Mouse (Mus musculus): ENCODE measurements around the gene Tmcc3. TPM values are rescaled to one million over a fixed set of nuclear protein-coding genes. Genes with fewer than 3 reads are reported as not detected.
"Not testable (repeated sequence)": the region's sequence is repeated elsewhere in the genome, so short reads cannot be mapped to it uniquely, and the experiment has no call there.

Tmcc3 gene
- polyA plus RNA-seq, 1 experiment from 2014 or later, result 5.3 TPM

DNA sequence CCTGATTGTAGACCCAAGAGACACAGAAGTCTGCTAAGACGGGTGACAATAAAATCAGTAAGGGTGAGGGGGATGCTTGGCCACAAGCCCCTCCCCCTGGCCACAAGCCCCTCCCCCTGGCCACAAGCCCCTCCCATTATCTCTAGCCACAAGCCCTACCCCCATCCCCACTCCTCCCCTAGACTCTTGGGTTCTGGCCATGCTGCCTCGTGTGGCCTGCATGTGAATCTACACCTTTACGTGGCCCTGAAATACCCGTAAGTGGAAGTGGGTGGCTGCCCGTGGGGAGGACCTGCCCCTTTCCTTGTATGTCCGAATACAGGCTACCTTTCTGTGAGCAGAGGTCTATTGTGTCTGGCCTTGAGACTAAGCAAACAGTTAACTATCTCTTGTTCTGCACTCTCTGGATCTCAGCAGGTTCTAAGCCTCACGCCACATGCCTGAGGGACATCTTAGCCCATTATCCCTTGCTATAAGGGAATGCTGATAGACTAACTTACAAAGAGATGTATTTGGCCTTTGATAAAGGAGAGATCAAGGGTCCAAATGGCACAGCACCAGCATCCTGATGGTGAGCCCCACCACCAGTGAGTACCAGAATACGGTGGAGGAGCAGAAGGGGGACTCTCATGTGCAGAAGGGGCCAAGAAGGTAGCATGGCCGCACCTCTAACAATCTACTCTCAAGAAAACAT is 260.3 kb downstream of the Tmcc3 start:
- WGBS, result 83% methylated on average over 9 of the region's 9 CpGs

DNA sequence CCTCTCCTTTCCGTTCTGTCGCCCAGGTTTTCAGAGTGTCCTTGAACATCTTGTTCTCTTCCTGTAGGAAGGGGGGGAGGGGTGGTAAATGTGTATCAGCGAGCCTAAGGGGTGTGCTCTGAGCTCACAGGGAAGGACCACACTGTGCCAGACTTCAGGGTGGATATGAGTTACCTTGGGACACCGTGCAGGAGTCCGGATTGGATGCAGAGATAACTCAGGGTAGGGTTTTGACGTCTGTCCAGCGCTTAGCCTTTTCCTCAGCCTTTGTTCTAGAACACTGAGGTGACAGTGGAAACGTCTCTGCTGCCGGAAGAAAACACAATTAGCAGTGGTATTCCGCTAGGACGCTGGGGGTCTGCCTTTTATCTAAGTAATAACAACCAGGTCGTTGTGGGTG is 261.0 kb downstream of the Tmcc3 start:
- Histone ChIP-seq H3K4me2 (no peak overlapping the region), H3K9ac (no peak overlapping the region), H3K9me3 (no peaks in the 10 kb centered on the region), H3K27me3 (no peaks in the 10 kb centered on the region), H3K27ac (no peak overlapping the region), H3K4me3 (replicated peaks) (no peak overlapping the region), H3K36me3 (replicated peaks) (no peaks in the 10 kb centered on the region), H3K4me1 (0 out of 2 replicates have a peak, but pooled peaks cover 4% of the 10 kb centered on the region)
- 70% methylated on average over 12 of the region's 12 CpGs for WGBS
- ATAC-seq (ENCODE audit: low FRiP score), result no peak

More for the DNA sequence above, 260.3 kb downstream of the Tmcc3 start:
- Histone ChIP-seq H3K4me3 (replicated peaks) (no peak overlapping the region), H3K4me1 (0 out of 2 replicates have a peak, but pooled peaks cover 4% of the 10 kb centered on the region), H3K9me3 (no peaks in the 10 kb centered on the region), H3K27me3 (no peaks in the 10 kb centered on the region), H3K27ac (no peak overlapping the region), H3K9ac (no peak overlapping the region), H3K36me3 (replicated peaks) (no peaks in the 10 kb centered on the region), H3K4me2 (no peak overlapping the region)
- no peak for ATAC-seq (ENCODE audit: low FRiP score)

DNA sequence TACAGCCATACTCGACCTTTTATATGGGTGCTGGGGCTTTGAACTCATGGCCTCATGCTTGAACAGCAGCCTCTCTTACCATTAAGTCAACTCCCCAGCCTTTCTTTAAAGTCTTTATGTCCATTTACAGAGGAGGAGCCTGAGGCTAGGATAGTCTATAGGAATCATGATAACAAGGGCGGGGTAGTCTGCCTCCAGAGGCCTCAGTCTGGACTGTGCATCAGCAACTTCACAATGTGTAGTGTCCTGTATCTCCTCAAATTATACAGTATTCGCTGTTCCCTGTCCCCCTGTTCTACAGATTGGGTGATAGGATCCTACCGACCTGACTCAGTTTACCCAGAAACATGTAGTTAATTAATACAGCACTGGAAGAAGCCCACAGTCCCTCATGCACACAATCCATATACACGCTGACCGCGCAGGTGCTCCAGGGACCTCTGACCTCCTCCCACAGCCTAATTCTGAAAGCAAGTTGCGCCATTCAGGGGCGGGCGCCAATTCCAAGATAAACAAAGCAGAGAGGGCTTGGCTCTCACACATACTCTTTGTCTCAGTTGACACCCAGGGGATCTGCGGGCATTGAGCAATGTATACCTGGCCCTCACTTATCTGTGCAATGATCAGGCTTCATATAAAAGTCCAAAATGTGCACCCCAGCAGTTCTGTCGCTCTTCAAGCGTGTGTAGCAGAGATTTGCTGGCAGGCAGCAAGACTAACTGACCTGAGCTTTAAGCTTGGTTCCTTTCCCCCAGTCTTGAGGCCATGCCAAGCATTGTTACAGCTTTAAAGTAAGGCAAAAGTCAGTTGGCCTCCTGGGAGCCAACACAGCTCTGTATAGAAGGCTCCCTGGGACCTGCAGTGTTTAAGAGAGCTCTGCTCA is 262.9 kb downstream of the Tmcc3 start:
- H3K4me3 ChIP-seq (replicated peaks), result no peak overlapping the region
- no peaks in the 10 kb centered on the region for H3K27me3 ChIP-seq
- ATAC-seq (ENCODE audit: low FRiP score), result no peak
- H3K36me3 ChIP-seq (replicated peaks), result no peaks in the 10 kb centered on the region
- no peak overlapping the region for H3K27ac ChIP-seq
- no peak overlapping the region for H3K4me2 ChIP-seq
- 86% methylated on average over 13 of the region's 13 CpGs for WGBS
- 0 out of 2 replicates have a peak, but pooled peaks cover 4% of the 10 kb centered on the region for H3K4me1 ChIP-seq
- no peaks in the 10 kb centered on the region for H3K9me3 ChIP-seq
- H3K9ac ChIP-seq, result no peak overlapping the region

DNA sequence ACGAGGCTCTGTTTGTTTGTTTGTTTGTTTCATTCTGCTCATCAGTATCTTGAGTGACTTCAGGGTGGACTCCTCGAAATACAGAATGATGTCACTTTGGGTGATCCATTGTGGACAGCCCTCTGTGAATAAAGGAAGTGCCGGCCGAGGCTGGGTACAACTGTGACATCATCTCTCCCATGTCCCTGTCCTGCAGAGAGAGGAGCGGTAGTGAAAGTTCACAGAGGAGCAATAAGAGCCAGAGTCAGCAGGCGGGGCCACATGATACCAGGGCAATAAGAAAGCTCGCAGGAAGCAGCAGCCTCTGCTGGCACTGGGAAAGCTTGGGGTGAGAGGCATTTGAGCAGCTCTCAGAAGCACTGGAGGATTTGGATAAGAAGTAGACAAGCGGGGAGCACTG is 264.2 kb downstream of the Tmcc3 start:
- no peak overlapping the region for H3K4me2 ChIP-seq
- no peak for ATAC-seq (ENCODE audit: low FRiP score)
- no peak overlapping the region for H3K9ac ChIP-seq
- H3K27ac ChIP-seq, result no peak overlapping the region
- H3K9me3 ChIP-seq, result no peaks in the 10 kb centered on the region
- H3K36me3 ChIP-seq (replicated peaks), result no peaks in the 10 kb centered on the region
- WGBS, result 58% methylated on average over 8 of the region's 8 CpGs
- H3K4me1 ChIP-seq, result 0 out of 2 replicates have a peak, but pooled peaks cover 4% of the 10 kb centered on the region
- H3K27me3 ChIP-seq, result no peaks in the 10 kb centered on the region
- no peak overlapping the region for H3K4me3 ChIP-seq (replicated peaks)

DNA sequence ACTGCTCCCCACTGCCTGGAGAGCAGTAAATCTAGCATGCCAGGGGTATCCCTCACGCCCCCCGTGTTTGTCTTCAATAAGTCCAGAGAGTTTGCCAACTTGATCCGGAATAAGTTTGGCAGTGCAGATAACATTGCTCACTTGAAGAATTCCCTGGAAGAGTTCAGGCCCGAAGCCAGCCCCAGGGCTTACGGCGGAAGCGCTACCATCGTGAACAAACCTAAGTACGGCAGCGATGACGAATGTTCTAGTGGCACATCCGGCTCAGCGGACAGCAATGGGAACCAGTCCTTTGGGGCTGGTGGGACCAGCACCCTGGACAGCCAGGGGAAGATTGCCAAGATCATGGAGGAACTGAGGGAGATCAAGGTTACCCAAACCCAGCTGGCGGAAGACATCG is 267.1 kb downstream of the Tmcc3 start:
- Histone ChIP-seq H3K36me3 (replicated peaks) (no peaks in the 10 kb centered on the region), H3K9me3 (peaks cover 5% of the 10 kb centered on the region; the same call in 1 of the 2 replicates), H3K4me1 (peaks cover 4% of the 10 kb centered on the region; the same call in 1 of the 2 replicates), H3K4me3 (replicated peaks) (no peak overlapping the region), H3K4me2 (no peak overlapping the region), H3K27me3 (no peaks in the 10 kb centered on the region), H3K27ac (no peak overlapping the region), H3K9ac (no peak overlapping the region)
- no peak for ATAC-seq (ENCODE audit: low FRiP score)
- WGBS, result 96% methylated on average over 15 of the region's 15 CpGs

DNA sequence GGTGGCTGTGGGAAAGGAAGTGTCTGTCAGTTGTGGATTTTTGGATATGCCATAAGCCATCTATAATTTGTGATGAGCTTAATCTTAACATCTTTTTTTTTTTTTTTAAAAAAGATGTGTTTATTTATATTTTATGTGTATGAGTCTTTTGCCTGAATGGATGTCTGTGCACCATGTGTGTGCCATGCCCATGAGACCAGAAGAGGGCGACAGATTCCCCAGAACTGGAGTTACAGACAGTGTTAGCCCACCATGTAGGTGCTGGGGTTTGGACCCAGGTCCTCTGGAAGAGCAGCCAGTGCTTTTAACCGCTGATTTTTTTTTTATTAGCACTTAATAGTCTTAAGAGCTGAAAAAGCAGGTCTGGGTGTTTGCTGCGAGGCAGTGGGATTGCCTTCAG is 269.6 kb downstream of the Tmcc3 start:
- ATAC-seq (ENCODE audit: low FRiP score), result no peak
- Histone ChIP-seq H3K27ac (no peak overlapping the region), H3K4me3 (replicated peaks) (no peak overlapping the region), H3K4me2 (no peak overlapping the region), H3K36me3 (replicated peaks) (no peaks in the 10 kb centered on the region), H3K4me1 (peaks cover 24% of the 10 kb centered on the region), H3K27me3 (no peaks in the 10 kb centered on the region), H3K9me3 (peaks cover 5% of the 10 kb centered on the region; the same call in 1 of the 2 replicates), H3K9ac (no peak overlapping the region)
- WGBS, result 87% methylated on average over 3 of the region's 3 CpGs

DNA sequence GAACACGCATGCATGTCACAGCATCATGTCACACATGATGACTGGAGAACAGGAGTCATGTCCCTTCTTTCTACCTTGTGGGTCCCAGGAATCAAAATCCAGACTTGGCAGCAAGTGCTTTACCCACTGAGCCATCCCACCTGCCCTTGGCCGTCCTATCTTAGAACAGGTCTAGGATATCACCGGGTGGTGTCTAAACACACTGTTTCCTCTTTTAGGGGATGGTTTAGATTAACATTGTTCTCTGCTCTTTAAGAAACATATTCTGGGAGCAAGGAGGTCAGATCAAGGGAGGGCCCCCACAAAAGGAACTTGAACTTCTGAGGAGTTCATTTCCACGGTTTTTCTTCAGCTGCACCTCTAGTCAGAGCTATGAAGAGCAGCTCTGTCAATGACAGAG is 272.0 kb downstream of the Tmcc3 start:
- peaks cover 24% of the 10 kb centered on the region for H3K4me1 ChIP-seq
- no peak for ATAC-seq (ENCODE audit: low FRiP score)
- H3K27ac ChIP-seq, result no peak overlapping the region
- H3K4me3 ChIP-seq (replicated peaks), result no peak overlapping the region
- H3K9me3 ChIP-seq, result peaks cover 5% of the 10 kb centered on the region; the same call in 1 of the 2 replicates
- H3K27me3 ChIP-seq, result no peaks in the 10 kb centered on the region; the same call in 1 of the 2 replicates
- H3K36me3 ChIP-seq (replicated peaks), result no peaks in the 10 kb centered on the region
- no peak overlapping the region for H3K4me2 ChIP-seq
- no peak overlapping the region for H3K9ac ChIP-seq
- 79% methylated on average over 4 of the region's 4 CpGs for WGBS

DNA sequence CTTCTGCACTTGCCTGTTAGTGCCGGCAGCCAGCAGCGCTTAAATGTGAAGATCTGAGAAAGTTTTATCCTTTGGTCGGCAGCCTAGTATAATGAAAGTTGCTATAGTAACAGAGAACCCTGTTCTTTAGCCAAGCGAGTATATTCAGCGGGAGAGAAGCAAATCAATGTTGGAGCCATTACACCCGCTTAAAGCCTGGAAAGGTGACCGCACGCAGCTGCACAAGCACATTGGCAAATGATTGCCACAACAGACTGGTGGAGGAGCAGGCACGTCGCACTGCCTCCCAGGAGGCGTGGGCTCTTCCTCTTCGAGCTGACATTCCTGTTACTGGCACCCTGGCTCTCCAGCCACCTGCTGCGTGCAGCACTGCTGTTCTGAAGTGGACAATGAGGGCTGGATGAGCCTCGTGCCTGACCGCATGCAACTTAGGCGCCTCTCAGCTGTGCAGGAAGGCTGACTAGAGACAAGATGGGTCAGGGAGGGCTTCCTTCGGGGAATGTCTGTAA is 273.2 kb downstream of the Tmcc3 start:
- ATAC-seq (ENCODE audit: low FRiP score), result peak; percentile 84
- Histone ChIP-seq H3K9ac (no peak overlapping the region), H3K27me3 (no peaks in the 10 kb centered on the region; the same call in 1 of the 2 replicates), H3K9me3 (peaks cover 5% of the 10 kb centered on the region; the same call in 1 of the 2 replicates), H3K27ac (peak overlapping the region; percentile 39), H3K4me1 (peaks cover 24% of the 10 kb centered on the region), H3K4me3 (replicated peaks) (no peak overlapping the region), H3K36me3 (replicated peaks) (no peaks in the 10 kb centered on the region), H3K4me2 (peak overlapping the region; percentile 40)
- 29% methylated on average over 17 of the region's 17 CpGs for WGBS

DNA sequence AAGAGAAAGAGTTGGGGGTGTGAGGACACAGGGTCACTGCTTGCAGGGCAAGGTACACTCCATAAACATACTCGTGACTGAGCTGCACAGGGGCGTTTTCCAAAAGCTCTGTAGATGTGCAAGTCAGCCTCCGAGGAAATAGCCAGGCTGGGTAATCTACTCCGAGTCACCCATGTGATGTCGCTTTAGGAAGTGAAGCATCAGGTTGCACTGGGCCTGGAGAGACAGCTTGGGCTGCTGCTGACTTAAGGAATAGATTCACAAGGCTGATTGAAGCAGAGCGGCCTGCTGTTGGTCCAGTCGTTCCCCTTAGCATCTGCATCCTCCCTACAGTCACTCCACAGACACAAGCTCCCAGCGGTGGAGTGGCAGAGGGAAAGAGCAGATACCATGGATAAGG is 274.1 kb downstream of the Tmcc3 start:
- Histone ChIP-seq H3K9ac (no peak overlapping the region), H3K27me3 (no peaks in the 10 kb centered on the region; the same call in 1 of the 2 replicates), H3K4me3 (replicated peaks) (no peak overlapping the region), H3K9me3 (peaks cover 5% of the 10 kb centered on the region; the same call in 1 of the 2 replicates), H3K27ac (no peak overlapping the region), H3K4me2 (no peak overlapping the region), H3K4me1 (peaks cover 24% of the 10 kb centered on the region), H3K36me3 (replicated peaks) (no peaks in the 10 kb centered on the region)
- ATAC-seq (ENCODE audit: low FRiP score), result no peak
- 74% methylated on average over 8 of the region's 8 CpGs for WGBS

DNA sequence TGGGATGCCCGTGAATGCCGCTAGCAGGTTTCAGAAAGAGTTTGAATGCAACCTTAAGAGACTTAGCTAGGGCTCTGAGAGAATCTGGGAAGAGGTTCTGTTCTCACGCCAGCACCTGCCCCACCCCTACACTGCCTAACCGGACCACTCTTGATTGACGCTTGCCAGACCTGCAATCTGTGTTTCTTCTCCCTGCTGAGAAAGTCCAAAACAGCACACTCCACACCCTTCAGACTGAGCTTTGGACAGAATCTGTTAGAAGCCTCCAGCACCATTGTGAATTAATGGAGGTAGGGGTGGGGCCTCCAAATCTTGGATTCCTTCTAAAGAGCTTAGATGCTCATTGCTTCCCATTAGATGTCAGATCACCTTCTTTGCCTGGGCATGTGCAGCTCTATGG is 277.2 kb downstream of the Tmcc3 start:
- Histone ChIP-seq H3K4me1 (peaks cover 19% of the 10 kb centered on the region), H3K36me3 (replicated peaks) (no peaks in the 10 kb centered on the region), H3K27me3 (no peaks in the 10 kb centered on the region; the same call in 1 of the 2 replicates), H3K27ac (no peak overlapping the region), H3K9me3 (no peaks in the 10 kb centered on the region), H3K9ac (no peak overlapping the region), H3K4me3 (replicated peaks) (no peak overlapping the region), H3K4me2 (no peak overlapping the region)
- no peak for ATAC-seq (ENCODE audit: low FRiP score)
- WGBS, result 88% methylated on average over 5 of the region's 5 CpGs

DNA sequence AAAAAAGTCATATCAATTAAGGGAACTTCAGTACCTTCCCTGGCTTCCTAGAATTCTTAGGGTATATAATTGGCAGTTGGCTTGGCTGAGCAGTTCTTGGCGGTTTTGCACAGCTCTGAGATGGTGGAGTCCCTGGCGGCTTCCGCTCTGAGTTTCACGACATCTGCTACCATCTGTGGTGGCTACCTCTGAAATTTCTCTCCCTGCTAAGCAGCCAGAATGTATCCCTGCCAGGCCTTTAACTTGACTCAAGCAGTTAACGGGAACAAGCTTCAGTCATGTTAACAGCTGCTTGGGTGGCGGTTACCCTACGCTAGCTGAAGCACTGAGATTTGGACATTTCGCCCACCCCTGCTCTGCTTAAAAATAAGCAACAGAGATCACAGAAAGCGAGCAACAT is 284.0 kb downstream of the Tmcc3 start:
- no peak for ATAC-seq (ENCODE audit: low FRiP score)
- Histone ChIP-seq H3K4me1 (no peaks in the 10 kb centered on the region), H3K27me3 (no peaks in the 10 kb centered on the region), H3K4me3 (replicated peaks) (no peak overlapping the region), H3K4me2 (no peak overlapping the region), H3K9me3 (no peaks in the 10 kb centered on the region), H3K27ac (no peak overlapping the region), H3K36me3 (replicated peaks) (no peaks in the 10 kb centered on the region), H3K9ac (no peak overlapping the region)
- WGBS, result 85% methylated on average over 9 of the region's 9 CpGs

DNA sequence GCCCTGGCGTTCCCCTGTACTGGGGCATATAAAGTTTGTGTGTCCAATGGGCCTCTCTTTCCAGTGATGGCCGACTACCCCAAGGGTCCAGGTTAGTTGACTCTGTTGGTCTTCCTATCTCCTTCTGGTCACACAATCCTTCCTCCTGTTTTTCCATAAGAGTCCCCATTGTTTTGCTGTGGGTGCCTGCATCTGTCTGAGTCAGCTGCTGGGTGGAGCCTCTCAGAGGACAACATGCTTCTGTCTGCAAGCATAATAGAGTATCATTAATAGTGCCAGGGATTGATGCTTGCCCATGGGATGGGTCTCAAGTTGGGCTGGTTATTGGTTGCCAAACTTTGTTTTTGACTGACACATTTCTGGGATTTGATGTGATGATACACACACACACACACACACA is 288.1 kb downstream of the Tmcc3 start:
- not testable (repeated sequence) for H3K4me2 ChIP-seq; H3K4me1 ChIP-seq; ATAC-seq (ENCODE audit: low FRiP score); H3K9me3 ChIP-seq; H3K36me3 ChIP-seq (replicated peaks); H3K27ac ChIP-seq; H3K9ac ChIP-seq; H3K4me3 ChIP-seq (replicated peaks); H3K27me3 ChIP-seq
- WGBS, result 82% methylated on average over 2 of the region's 2 CpGs

Measured in forebrain, embryonic 12.5 days (tissue).